Mouse (Mus musculus): ENCODE measurements at regions not wholly inside any gene's neighbourhood (a gene's known extent, or its start where the extent isn't known, plus 50 kb on each side); places are given as distances from the start of the nearest gene placed in this dataset.

- TF ChIP-seq CTCF (IDR thresholded peaks at IDR 0.05; ENCODE audit: extremely low read depth, insufficient read depth, low read length) (no peak), POLR2A (IDR thresholded peaks at IDR 0.05; ENCODE audit: extremely low read depth, insufficient read depth, low read length) (no peak)
These were observed 129.5 kb downstream of the Vegfa start for GRCm38 (mm10) chr17:45902668-45903067.
